Mouse (Mus musculus) heart, embryonic 11.5 days (tissue): ENCODE measurements at regions not wholly inside any gene's neighbourhood (a gene's known extent, or its start where the extent isn't known, plus 50 kb on each side); places are given as distances from the start of the nearest gene placed in this dataset.

Experiments
- ATAC-seq: fragments of 200-750 bp; cut with Nextera tagmentation; replicated peaks from 2 replicates; pipeline ENCODE4 v1.8.0; 2017; ENCODE audit warnings: moderate library complexity; ENCODE audit not compliant: insufficient number of reproducible peaks, low FRiP score, low TSS enrichment
- H3K27ac ChIP-seq: fragments of 300-500 bp; sonication (generic); 2 replicates; pipeline ENCODE4 v1.5.1; 2014; ENCODE audit warnings: mild to moderate bottlenecking, low read depth, low read length
- H3K27me3 ChIP-seq: fragments of 300-500 bp; sonication (generic); 2 replicates; pipeline ENCODE4 v1.6.1; 2014; ENCODE audit warnings: mild to moderate bottlenecking, low read length, mixed read lengths; ENCODE audit not compliant: control insufficient read depth, insufficient read depth
- H3K36me3 ChIP-seq: fragments of 300-500 bp; sonication (generic); 2 replicates; pipeline ENCODE4 v1.6.1; 2014; ENCODE audit warnings: mild to moderate bottlenecking, low read length, moderate library complexity, mixed read lengths; ENCODE audit not compliant: control insufficient read depth, insufficient read depth
- H3K4me1 ChIP-seq: fragments of 300-500 bp; sonication (generic); 2 replicates; pipeline ENCODE4 v1.6.1; 2014; ENCODE audit warnings: low read length; ENCODE audit not compliant: control insufficient read depth, insufficient read depth
- H3K4me2 ChIP-seq: fragments of 300-500 bp; sonication (generic); 2 replicates; pipeline ENCODE4 v1.6.1; 2014; ENCODE audit warnings: mild to moderate bottlenecking, moderate library complexity
- H3K4me3 ChIP-seq: fragments of 300-500 bp; sonication (generic); 2 replicates; pipeline ENCODE4 v1.5.1; 2014; ENCODE audit warnings: low read depth, low read length
- H3K9ac ChIP-seq: fragments of 300-500 bp; sonication (generic); 2 replicates; pipeline ENCODE4 v1.6.1; 2014; ENCODE audit warnings: mild to moderate bottlenecking, low read depth, low read length, moderate library complexity
- H3K9me3 ChIP-seq: fragments of 300-500 bp; sonication (generic); replicated peaks from 2 replicates; pipeline ENCODE4 v1.6.1; 2016; ENCODE audit warnings: low read length; ENCODE audit not compliant: control insufficient read depth
- WGBS: fragments of 180-500 bp; shearing (Covaris S2); extraction: QIAGEN DNeasy Blood & Tissue Kit; methylation state at CpG from one replicate; pipeline ENCODE4 v1.1.7; 2014; ENCODE audit not compliant: insufficient replicate concordance; 5-methylcytosine and 5-hydroxymethylcytosine counted together

DNA sequence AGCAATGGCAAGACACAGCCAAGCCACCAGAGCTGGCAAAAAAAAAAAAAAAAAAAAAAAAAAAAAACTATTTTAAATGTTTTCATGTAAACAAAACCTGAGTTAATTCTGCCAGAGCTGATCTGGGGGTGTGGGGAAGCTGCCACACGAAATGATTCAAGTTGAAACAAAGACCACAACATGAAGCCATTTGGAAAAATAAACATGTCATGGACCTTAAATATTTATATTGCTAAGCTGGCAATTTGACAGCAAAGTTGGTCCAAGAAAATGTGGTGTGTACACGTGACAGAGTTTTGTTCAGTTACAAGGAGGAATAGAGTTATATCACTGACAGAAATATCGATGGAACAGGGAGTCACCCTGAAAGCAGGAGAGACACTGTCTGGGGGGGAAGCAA, 67.1 kb upstream of the Cdh5 start:
- Histone ChIP-seq H3K27ac (no peak overlapping the region), H3K4me1 (no peaks in the 10 kb centered on the region), H3K4me3 (no peak overlapping the region), H3K4me2 (no peak overlapping the region), H3K27me3 (no peaks in the 10 kb centered on the region; the same call in 1 of the 2 replicates), H3K9me3 (peaks cover 8% of the 10 kb centered on the region), H3K9ac (no peak overlapping the region), H3K36me3 (no peaks in the 10 kb centered on the region)
- 69% methylated on average over 3 of the region's 3 CpGs for WGBS
- ATAC-seq: no peak

DNA sequence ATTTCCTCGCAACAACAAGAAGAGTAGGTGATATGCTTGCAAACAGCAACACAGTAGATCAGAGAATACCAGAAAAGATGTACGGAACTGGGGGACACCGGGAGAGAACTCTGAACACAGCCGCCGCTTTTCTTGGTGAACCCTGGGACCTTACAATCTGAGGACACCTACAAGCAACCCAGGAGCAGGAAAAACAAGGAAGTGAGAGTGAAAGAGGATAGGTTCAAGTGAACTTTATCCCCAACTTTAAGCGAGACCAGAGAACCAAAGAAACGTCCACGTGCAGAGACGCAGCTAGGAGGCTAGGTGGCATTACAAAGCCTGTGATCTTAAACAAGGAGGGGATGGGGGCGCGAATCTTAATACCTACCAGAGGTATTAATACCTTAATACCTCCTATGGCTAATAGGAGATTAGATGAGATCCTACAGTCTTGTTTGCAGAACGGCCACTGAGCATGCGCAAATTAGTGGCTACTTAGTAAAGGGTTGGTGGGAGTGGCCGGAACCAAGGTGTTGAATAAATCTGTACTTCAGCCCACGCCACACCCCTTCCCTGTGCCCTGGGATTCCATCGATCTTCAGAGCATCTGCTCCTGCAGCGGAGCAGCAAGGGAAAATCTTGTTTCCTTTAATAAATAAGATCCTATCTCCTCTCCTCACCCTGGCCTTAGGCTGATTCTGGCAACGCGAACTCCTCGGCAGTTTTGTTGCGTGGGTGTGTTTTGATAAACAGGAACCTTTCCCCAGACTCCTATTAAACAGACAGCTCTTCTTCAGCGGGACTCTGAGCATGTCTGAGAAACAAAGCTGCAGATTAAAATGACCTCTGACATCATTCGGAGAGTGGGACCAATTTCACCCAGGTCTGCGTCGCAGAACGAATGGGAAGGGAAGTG, 64.6 kb upstream of the Cdh5 start:
- no peak for ATAC-seq
- no peaks in the 10 kb centered on the region; the same call in 1 of the 2 replicates for H3K27me3 ChIP-seq
- H3K4me2 ChIP-seq: no peak overlapping the region
- H3K4me3 ChIP-seq: no peak overlapping the region
- H3K27ac ChIP-seq: no peak overlapping the region
- no peaks in the 10 kb centered on the region for H3K36me3 ChIP-seq
- no peaks in the 10 kb centered on the region for H3K9me3 ChIP-seq
- no peak overlapping the region for H3K9ac ChIP-seq
- 66% methylated on average over 26 of the region's 26 CpGs for WGBS
- no peaks in the 10 kb centered on the region for H3K4me1 ChIP-seq

DNA sequence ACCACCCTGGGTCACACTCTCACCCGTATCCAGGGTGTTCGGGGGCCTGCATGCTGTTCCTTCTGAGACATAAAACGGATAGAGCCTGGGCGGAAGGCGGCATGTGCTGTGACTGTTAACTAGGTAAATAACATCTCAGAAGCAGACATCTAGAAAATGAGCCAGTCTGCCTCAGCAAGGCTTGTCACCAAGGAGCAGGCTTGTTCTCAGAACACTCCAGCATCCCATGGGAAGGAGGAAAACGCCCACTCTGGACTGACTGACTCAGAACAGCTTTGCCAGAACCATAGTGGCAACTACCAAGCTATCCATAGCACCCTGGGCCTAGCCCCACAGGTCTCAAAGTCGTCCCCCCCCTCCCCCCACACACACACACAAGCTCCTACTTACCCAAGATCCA, 63.8 kb upstream of the Cdh5 start:
- ATAC-seq: no peak
- Histone ChIP-seq H3K4me3 (no peak overlapping the region), H3K9ac (no peak overlapping the region), H3K27me3 (no peaks in the 10 kb centered on the region; the same call in 1 of the 2 replicates), H3K27ac (no peak overlapping the region), H3K4me1 (no peaks in the 10 kb centered on the region), H3K36me3 (no peaks in the 10 kb centered on the region), H3K9me3 (no peaks in the 10 kb centered on the region), H3K4me2 (no peak overlapping the region)
- 79% methylated on average over 7 of the region's 7 CpGs for WGBS

DNA sequence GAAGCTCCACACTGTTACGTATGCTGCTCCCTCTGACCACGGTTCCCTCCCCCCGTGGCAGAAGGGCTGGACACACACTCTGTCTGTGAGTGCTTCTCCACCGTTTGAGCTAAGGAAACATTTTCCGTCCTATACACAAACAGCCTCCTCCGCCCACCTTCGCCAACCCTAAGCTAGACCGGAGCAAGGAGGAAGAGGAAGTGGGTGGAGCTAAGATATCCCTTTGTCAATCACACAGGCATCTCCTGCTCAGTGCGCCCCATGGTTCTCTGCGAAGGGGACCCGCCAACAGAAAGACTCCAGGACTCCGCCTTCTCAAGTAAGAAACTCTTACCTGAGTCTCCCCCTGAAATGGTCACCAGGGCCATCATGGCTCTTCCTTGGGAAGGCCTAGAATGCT, 61.9 kb upstream of the Cdh5 start:
- Histone ChIP-seq H3K9ac (no peak overlapping the region), H3K9me3 (no peaks in the 10 kb centered on the region), H3K36me3 (no peaks in the 10 kb centered on the region), H3K27ac (no peak overlapping the region), H3K4me2 (peak overlapping the region; percentile 10; the same call in 1 of the 2 replicates), H3K27me3 (no peaks in the 10 kb centered on the region; the same call in none of the 2 replicates), H3K4me3 (no peak overlapping the region), H3K4me1 (no peaks in the 10 kb centered on the region)
- 57% methylated on average over 12 of the region's 12 CpGs for WGBS
- no peak; the same call in 1 of the 2 replicates for ATAC-seq

DNA sequence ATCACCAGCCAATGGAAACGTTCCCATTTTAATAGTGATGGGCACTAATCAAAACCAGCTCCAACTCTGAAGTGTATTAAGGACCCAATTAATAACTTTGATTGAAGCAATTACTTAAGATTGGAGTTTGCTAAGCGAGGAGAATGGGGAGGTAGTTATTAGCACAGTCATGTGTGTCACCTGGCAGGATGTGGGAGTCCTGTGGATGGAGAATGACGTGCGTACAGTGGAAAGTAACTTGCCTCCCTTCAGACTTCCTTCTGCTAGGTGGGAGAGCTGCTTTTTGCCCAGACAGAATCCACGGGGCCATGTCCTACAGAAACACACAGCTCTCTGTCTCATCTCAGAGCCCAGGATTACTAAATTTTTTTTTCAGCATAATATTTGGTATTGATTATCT, 59.9 kb upstream of the Cdh5 start:
- WGBS: 77% methylated on average over 5 of the region's 5 CpGs

DNA sequence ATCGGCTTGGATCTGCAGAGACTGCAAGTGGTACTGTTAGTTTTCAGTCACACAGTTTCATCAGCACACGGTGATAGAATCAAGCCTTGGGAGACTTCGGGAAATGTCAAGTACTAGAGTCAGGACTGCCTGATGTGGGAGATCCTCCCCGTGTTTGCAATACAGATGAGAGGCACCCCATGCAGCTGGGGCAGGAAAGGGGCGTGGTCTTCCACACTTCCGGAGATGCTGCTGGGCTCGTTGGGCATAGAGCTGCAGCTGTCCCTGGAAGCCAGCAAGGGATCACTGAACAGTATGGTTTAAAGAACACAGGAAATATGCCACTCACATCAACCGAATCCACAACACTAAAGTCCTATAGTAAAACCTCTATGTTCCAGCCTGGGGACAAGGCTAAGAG, 59.0 kb upstream of the Cdh5 start:
- Histone ChIP-seq H3K9me3 (no peaks in the 10 kb centered on the region), H3K4me3 (no peak overlapping the region), H3K36me3 (no peaks in the 10 kb centered on the region), H3K27ac (no peak overlapping the region), H3K4me1 (no peaks in the 10 kb centered on the region), H3K9ac (no peak overlapping the region), H3K27me3 (no peaks in the 10 kb centered on the region; the same call in none of the 2 replicates), H3K4me2 (peak overlapping the region; percentile 47)
- WGBS: 18% methylated on average over 8 of the region's 8 CpGs
- peak; percentile 55; the same call in 1 of the 2 replicates for ATAC-seq

More for the DNA sequence above, 59.9 kb upstream of the Cdh5 start:
- no peaks in the 10 kb centered on the region for H3K9me3 ChIP-seq
- H3K9ac ChIP-seq: no peak overlapping the region
- H3K4me2 ChIP-seq: no peak overlapping the region
- no peaks in the 10 kb centered on the region; the same call in none of the 2 replicates for H3K27me3 ChIP-seq
- no peak for ATAC-seq
- H3K4me3 ChIP-seq: no peak overlapping the region
- H3K4me1 ChIP-seq: no peaks in the 10 kb centered on the region
- no peaks in the 10 kb centered on the region for H3K36me3 ChIP-seq
- H3K27ac ChIP-seq: no peak overlapping the region

DNA sequence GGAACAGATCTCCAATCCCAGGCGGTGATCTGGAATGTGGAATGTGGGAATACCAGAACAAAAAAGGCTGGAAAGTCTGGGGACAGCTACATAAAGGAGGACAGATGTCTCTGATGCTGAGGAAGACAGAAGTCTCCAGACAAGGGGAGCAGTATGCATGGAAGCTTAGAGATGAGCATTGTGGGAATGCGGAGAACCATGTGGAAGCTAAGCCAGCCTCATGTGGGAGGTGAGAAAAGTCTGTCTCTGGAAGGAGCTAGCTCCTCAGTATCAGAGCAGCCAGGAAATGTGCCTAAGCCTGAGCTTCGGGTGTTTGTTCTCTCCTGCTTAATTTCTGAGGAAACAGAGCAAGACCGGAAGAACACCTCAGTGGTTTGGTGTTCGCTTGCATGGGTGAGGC, 53.4 kb upstream of the Cdh5 start:
- Histone ChIP-seq H3K9me3 (no peaks in the 10 kb centered on the region), H3K9ac (no peak overlapping the region), H3K4me1 (no peaks in the 10 kb centered on the region), H3K4me3 (no peak overlapping the region), H3K4me2 (no peak overlapping the region), H3K27ac (no peak overlapping the region), H3K36me3 (no peaks in the 10 kb centered on the region), H3K27me3 (no peaks in the 10 kb centered on the region)
- WGBS: 64% methylated on average over 5 of the region's 5 CpGs
- no peak for ATAC-seq

DNA sequence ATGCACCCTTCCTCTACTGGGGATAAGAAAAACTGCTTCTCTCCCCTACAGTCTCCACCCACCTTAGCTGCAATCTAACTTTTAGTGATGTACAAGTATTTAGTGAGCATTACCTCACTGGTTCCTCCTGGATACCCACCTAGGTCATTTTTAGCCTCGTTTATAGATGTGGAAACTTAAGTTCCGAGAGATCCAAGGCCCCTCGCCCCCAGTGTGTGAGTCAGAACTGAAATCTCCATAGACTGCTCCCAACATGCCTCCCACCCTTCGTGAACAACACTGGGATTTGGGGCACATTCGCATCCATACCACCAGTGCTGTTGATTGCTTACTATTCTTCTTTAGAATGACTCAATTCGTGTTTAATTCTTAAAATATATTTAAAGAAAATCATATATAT, 52.2 kb upstream of the Cdh5 start:
- H3K9me3 ChIP-seq: no peaks in the 10 kb centered on the region
- ATAC-seq: no peak
- no peaks in the 10 kb centered on the region for H3K36me3 ChIP-seq
- no peaks in the 10 kb centered on the region for H3K4me1 ChIP-seq
- no peak overlapping the region for H3K9ac ChIP-seq
- no peaks in the 10 kb centered on the region for H3K27me3 ChIP-seq
- H3K4me2 ChIP-seq: no peak overlapping the region
- H3K27ac ChIP-seq: no peak overlapping the region
- H3K4me3 ChIP-seq: no peak overlapping the region
- WGBS: 75% methylated on average over 6 of the region's 6 CpGs
